Mouse (Mus musculus): Measurements from ENCODE around the gene Ppp1r14d. TPM values are rescaled to one million over a fixed set of nuclear protein-coding genes. Genes with fewer than 3 reads are reported as not detected.

Ppp1r14d gene
- polyA plus RNA-seq, 2 experiments = not detected

DNA sequence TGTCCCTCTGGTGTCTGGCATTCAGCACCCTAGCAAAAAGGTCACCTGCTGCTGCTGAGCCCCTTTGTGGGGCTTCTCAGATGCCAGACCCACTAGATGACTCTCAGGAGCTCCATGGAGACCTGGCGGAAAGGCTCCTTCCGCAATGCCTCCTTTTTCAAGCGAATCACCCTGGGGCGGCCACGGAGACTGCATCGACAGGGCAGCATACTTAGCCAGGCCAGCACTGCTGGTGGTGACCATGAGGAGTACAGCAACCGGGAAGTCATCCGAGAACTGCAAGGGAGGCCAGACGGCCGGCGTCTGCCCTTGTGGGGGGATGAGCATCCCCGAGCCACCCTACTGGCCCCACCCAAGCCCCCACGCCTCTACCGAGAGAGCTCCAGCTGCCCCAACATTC is 54.8 kb downstream of the Ppp1r14d start:
- TF ChIP-seq EP300 (IDR thresholded peaks at IDR 0.05; ENCODE audit: low read depth) (no peak), CTCF (IDR thresholded peaks at IDR 0.05; ENCODE audit: low read depth) (no peak)
- DNase-seq (ENCODE audit: low read depth in 3 of 3, low spot score in 3 of 3) (no peak), ATAC-seq (ENCODE audit: insufficient read depth) (no peak)
- H3K9me3 ChIP-seq (ENCODE audit: control insufficient read depth, low read length) = no peaks in the 10 kb centered on the region
- no peak overlapping the region for H3K4me2 ChIP-seq (ENCODE audit: low read depth)
- no peak overlapping the region for H3K27ac ChIP-seq
- 71% methylated on average over 14 of the region's 14 CpGs for WGBS (ENCODE audit: insufficient replicate concordance)
- H3K36me3 ChIP-seq (replicated peaks; ENCODE audit: control insufficient read depth, insufficient read depth, low read depth) = no peaks in the 10 kb centered on the region
- H3K9ac ChIP-seq (replicated peaks) = no peak overlapping the region
- no peak overlapping the region for H3K4me3 ChIP-seq (ENCODE audit: insufficient read depth in 1 of 2, low read depth in 2 of 2, low read length in 2 of 2)
- peaks cover 9 to 12% of the 10 kb centered on the region in 2 experiments for H3K4me1 ChIP-seq (replicated peaks; ENCODE audit: control insufficient read depth in 2 of 2, insufficient read depth in 2 of 2, low read length in 1 of 2)
- H3K27me3 ChIP-seq (ENCODE audit: control insufficient read depth, insufficient read depth, low read length) = no peaks in the 10 kb centered on the region

DNA sequence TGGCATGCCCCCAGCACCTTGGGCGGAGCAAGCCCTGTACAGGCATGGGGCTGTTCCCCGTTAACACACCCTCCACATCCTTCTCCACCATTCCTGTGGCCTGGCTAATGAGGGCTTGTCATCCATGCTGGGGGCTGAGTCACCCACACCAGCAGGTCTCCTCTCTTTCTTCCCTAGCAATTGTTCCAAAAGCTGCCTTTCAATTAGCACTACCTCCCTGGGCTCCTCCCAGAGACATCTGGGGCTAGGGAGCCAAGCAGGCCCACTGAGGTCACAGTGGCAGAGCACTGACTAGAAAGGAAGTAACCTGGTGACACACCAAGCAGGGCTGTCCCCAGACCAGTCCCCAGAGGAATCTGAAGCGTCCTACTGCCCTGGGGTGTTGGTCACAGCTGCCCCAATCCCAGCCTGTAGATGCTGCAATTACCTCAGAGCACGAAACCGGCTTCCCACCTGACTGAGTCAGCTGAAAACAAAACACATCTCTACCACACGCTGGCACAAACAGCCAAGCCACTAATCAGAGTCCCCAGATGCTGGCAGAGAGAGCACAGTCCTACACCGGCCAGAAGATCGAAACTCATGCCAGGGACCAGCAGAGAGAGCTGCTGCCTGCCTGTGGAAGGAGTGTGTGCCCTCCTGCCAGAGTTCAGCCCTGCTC is 55.6 kb downstream of the Ppp1r14d start, which contains the start of gene Gm14137:
Gene Gm14137 (plus strand): TSS at position 519 of the 661 bp plus-strand sequence.
- H3K4me2 ChIP-seq (ENCODE audit: low read depth) = no peak within 1 kb of the TSS; the same call in 1 of the 2 replicates
- TF ChIP-seq EP300 (IDR thresholded peaks at IDR 0.05; ENCODE audit: low read depth) = no peak
- TF ChIP-seq CTCF (IDR thresholded peaks at IDR 0.05; ENCODE audit: low read depth) = no peak
- DNase-seq (ENCODE audit: low read depth in 3 of 3, low spot score in 3 of 3) (no peak), ATAC-seq (ENCODE audit: insufficient read depth) (no peak)
- H3K4me3 ChIP-seq (ENCODE audit: insufficient read depth in 1 of 2, low read depth in 2 of 2, low read length in 2 of 2) = no peak within 1 kb of the TSS
- no peaks in the 10 kb centered on the region for H3K27me3 ChIP-seq (ENCODE audit: control insufficient read depth, insufficient read depth, low read length)
- no peaks in the 10 kb centered on the region for H3K36me3 ChIP-seq (replicated peaks; ENCODE audit: control insufficient read depth, insufficient read depth, low read depth)
- no peaks in the 10 kb centered on the region for H3K9me3 ChIP-seq (ENCODE audit: control insufficient read depth, low read length)
- 65% methylated on average over 8 of the region's 8 CpGs for WGBS (ENCODE audit: insufficient replicate concordance)
- no peak within 1 kb of the TSS for H3K9ac ChIP-seq (replicated peaks)
- peaks cover 9 to 12% of the 10 kb centered on the region in 2 experiments for H3K4me1 ChIP-seq (replicated peaks; ENCODE audit: control insufficient read depth in 2 of 2, insufficient read depth in 2 of 2, low read length in 1 of 2)
- H3K27ac ChIP-seq = no peak within 1 kb of the TSS

DNA sequence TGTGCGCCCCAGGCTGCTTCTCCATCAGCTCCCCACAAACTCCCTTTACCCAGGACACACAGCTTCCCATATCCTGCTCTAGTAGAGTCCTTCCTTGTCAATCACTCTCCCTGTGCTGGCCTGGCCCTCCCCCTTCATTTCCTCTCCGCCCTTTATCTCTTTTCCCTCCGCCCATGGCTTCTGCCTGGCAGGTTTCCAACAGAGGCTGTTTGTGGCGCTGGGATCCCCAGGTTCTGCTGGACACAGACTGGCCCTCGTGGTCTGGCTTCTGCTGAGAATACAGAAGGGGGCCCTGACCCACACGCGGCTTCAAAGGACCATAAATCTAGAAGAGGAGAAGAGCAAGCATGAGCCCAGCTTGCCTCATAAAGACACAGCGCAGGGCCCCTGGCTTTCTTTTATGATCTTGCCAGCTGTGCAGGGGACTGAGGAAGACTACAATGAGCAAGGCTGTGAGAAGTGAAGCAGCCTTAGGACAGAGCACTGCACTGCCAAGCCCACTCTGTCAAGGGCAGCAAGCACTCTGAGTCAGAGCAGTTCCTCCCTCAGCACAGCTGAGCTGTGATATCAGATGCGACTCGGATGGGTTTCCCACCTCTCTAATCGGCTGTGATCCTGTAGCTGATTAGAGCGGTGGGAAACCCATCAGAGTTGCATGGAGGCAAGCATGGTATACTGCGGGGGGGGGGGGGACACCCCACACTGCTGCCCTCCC is 56.7 kb downstream of the Ppp1r14d start:
- peak in 2 of 3 experiments; percentile 44 to 49 for DNase-seq (ENCODE audit: low read depth in 3 of 3, low spot score in 3 of 3)
- ATAC-seq (ENCODE audit: insufficient read depth) = peak; percentile 58
- no peaks in the 10 kb centered on the region for H3K36me3 ChIP-seq (replicated peaks; ENCODE audit: control insufficient read depth, insufficient read depth, low read depth)
- no peak overlapping the region for H3K27ac ChIP-seq
- 10% methylated on average over 13 of the region's 13 CpGs for WGBS (ENCODE audit: insufficient replicate concordance)
- no peak overlapping the region for H3K4me3 ChIP-seq (ENCODE audit: insufficient read depth in 1 of 2, low read depth in 2 of 2, low read length in 2 of 2)
- peaks cover 7% of the 10 kb centered on the region for H3K27me3 ChIP-seq (ENCODE audit: control insufficient read depth, insufficient read depth, low read length)
- peaks cover 9 to 12% of the 10 kb centered on the region in 2 experiments for H3K4me1 ChIP-seq (replicated peaks; ENCODE audit: control insufficient read depth in 2 of 2, insufficient read depth in 2 of 2, low read length in 1 of 2)
- no peak for TF ChIP-seq CTCF (IDR thresholded peaks at IDR 0.05; ENCODE audit: low read depth)
- TF ChIP-seq EP300 (IDR thresholded peaks at IDR 0.05; ENCODE audit: low read depth) = no peak
- H3K9me3 ChIP-seq (ENCODE audit: control insufficient read depth, low read length) = no peaks in the 10 kb centered on the region
- H3K9ac ChIP-seq (replicated peaks) = no peak overlapping the region
- peak overlapping the region; percentile 47 for H3K4me2 ChIP-seq (ENCODE audit: low read depth)

DNA sequence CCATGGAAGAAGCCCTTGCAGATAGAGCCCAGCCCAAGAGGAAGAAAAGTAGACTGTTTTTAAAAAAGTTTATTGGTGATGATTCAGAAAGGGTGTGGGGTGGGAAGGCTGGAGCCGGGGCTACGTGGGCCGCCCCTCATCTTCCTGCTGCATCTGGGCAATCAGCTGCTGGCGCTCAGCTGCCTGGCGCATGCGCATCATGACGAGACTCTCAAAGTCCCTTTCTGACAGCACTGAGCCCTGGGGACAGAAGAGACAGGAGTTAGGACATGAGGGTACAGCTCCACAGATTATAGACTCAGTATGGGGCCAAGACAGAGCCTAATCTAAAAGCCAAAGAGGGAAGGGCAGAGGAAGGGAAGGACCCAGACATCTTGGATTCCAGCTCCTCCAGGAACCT is 57.3 kb downstream of the Ppp1r14d start:
- no peak overlapping the region for H3K9ac ChIP-seq (replicated peaks)
- H3K36me3 ChIP-seq (replicated peaks; ENCODE audit: control insufficient read depth, insufficient read depth, low read depth) = no peaks in the 10 kb centered on the region
- no peaks in the 10 kb centered on the region for H3K9me3 ChIP-seq (ENCODE audit: control insufficient read depth, low read length)
- no peak overlapping the region for H3K27ac ChIP-seq
- H3K4me3 ChIP-seq (ENCODE audit: insufficient read depth in 1 of 2, low read depth in 2 of 2, low read length in 2 of 2) = no peak overlapping the region
- H3K27me3 ChIP-seq (ENCODE audit: control insufficient read depth, insufficient read depth, low read length) = peaks cover 13% of the 10 kb centered on the region
- no peak for ATAC-seq (ENCODE audit: insufficient read depth)
- DNase-seq (ENCODE audit: low read depth in 3 of 3, low spot score in 3 of 3) = no peak
- 80% methylated on average over 7 of the region's 7 CpGs for WGBS (ENCODE audit: insufficient replicate concordance)
- peaks cover 10 to 12% of the 10 kb centered on the region in 2 experiments for H3K4me1 ChIP-seq (replicated peaks; ENCODE audit: control insufficient read depth in 2 of 2, insufficient read depth in 2 of 2, low read length in 1 of 2)
- no peak for TF ChIP-seq EP300 (IDR thresholded peaks at IDR 0.05; ENCODE audit: low read depth)
- TF ChIP-seq CTCF (IDR thresholded peaks at IDR 0.05; ENCODE audit: low read depth) = no peak
- no peak overlapping the region; the same call in 1 of the 2 replicates for H3K4me2 ChIP-seq (ENCODE audit: low read depth)

DNA sequence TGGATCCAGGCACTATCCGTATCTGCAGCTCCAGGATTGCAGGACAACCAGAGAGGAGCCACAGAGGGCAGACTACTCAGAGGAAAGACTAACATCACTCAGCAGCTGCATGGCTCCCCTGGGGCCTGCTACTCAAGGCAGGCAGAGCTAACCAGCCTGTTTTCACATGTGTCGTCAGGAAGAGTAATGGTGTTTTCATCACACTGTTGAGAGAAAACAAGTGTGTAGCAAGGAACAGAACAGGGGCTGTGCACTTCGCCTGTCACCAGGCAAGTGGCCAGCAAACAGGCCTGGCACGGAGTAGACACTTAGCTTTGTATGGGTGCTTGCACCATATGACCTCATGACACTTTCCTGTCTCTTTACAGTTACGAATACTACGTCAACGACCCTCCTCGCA is 58.1 kb downstream of the Ppp1r14d start:
- no peak for ATAC-seq (ENCODE audit: insufficient read depth)
- Histone ChIP-seq H3K27me3 (ENCODE audit: control insufficient read depth, insufficient read depth, low read length) (peaks cover 22% of the 10 kb centered on the region), H3K27ac (no peak overlapping the region), H3K4me2 (ENCODE audit: low read depth) (no peak overlapping the region), H3K9ac (replicated peaks) (no peak overlapping the region), H3K4me3 (ENCODE audit: insufficient read depth in 1 of 2, low read depth in 2 of 2, low read length in 2 of 2) (no peak overlapping the region), H3K9me3 (ENCODE audit: control insufficient read depth, low read length) (no peaks in the 10 kb centered on the region), H3K36me3 (replicated peaks; ENCODE audit: control insufficient read depth, insufficient read depth, low read depth) (no peaks in the 10 kb centered on the region), H3K4me1 (replicated peaks; ENCODE audit: control insufficient read depth in 2 of 2, insufficient read depth in 2 of 2, low read length in 1 of 2) (peaks cover 17 to 19% of the 10 kb centered on the region in 2 experiments)
- no peak for DNase-seq (ENCODE audit: low read depth in 3 of 3, low spot score in 3 of 3)
- 65% methylated on average over 8 of the region's 8 CpGs for WGBS (ENCODE audit: insufficient replicate concordance)
- TF ChIP-seq EP300 (IDR thresholded peaks at IDR 0.05; ENCODE audit: low read depth) = no peak
- no peak for TF ChIP-seq CTCF (IDR thresholded peaks at IDR 0.05; ENCODE audit: low read depth)
